Mouse (Mus musculus): Measurements from ENCODE around the gene Nt5c. TPM values are rescaled to one million over a fixed set of nuclear protein-coding genes. Genes with fewer than 3 reads are reported as not detected.
"Not testable (repeated sequence)": the region's sequence is repeated elsewhere in the genome, so short reads cannot be mapped to it uniquely, and the experiment has no call there.

Nt5c gene
- polyA plus RNA-seq (2012; rRNA removed): 144 and 157 TPM in 2 replicates

- under 1% methylated on average over 43 of the region's 43 CpGs for WGBS
- peak; percentile 78 for DNase-seq (ENCODE audit: low read depth, low spot score)
These were observed at the start of gene Nt5c for GRCm38 (mm10) chr11:115491356-115492083. Gene Nt5c, minus strand, starts transcription at chr11:115491862.

- WGBS: 56% methylated on average over 2 of the region's 2 CpGs
- DNase-seq (ENCODE audit: low read depth, low spot score): no peak
These were observed 46.4 kb upstream of the Nt5c start for GRCm38 (mm10) chr11:115538045-115538444.

DNA sequence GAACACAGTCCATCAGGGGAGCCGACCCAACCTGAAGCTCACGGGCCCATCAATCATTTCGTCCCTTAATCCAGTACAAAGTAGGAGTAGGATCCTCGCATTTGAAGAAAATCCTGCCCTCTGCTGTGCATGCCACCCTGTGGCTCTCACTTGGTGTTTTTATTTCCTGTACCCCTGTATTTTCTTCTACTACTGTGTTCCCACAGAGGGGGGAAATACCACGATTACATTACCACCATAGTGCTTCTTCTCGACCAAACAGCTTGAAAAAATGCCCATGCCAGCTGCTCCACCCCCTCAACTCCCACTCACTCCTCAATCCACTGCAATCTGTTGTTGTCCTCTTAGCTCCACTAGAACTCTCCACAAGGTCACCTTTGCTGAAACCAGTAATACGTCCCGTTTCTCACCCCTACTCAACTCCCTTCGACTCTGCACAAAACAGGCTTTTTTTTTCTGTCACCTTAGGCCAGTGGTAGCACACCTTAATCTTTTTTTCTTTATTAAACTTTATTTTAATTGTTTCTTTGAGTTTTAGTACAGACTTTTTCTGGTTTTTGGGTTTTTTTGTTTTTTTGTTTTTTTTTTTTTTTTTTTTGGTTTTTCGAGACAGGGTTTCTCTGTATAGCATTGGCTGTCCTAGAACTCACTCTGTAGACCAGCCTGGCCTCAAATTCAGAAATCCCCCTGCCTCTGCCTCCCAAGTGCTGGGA, 45.4 kb upstream of the Nt5c start:
- DNase-seq (ENCODE audit: low read depth, low spot score): no peak
- WGBS: 91% methylated on average over 10 of the region's 10 CpGs

GRCm38 (mm10) chr11:115536038-115536681, 44.5 kb upstream of the Nt5c start, which contains the start of gene Sumo2:
Gene Sumo2, minus strand, starts transcription at chr11:115536276.
- 2% methylated on average over 69 of the region's 70 CpGs for WGBS
- peak; percentile 66 for DNase-seq (ENCODE audit: low read depth, low spot score)

DNA sequence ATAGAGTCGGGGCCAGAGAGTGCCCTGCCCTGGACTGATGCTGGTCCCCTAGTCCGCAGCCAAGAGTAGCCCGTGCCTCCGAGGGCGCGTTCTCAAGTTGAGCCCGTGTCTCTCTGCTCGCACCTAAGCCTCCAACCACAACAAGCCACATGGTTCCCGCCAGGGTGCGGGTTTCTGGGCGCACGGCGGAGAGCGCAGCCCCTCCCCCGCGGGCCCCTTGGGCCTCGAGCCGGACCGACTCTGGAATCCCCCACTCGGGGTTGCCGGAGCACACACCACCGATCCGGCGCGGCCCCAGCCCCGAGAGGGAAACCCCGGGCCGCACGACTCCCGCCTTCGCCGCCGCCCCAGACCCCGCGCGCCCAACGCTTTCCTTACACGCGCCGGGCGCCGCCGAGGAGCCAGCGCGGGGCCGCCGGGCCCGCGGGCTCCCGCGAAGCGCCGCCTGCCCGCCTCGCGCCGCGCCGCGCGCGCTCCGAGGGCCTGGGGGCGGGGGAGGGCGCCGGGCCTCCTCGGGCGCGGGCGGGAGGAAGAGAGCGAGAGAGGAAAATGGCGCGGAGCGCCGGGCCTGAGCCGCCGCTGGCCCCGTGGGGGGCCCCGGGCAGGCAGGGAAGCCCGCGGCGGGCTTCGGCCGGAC, 43.9 kb upstream of the Nt5c start:
- DNase-seq (ENCODE audit: low read depth, low spot score): no peak
- WGBS: under 1% methylated on average over 77 of the region's 84 CpGs

DNA sequence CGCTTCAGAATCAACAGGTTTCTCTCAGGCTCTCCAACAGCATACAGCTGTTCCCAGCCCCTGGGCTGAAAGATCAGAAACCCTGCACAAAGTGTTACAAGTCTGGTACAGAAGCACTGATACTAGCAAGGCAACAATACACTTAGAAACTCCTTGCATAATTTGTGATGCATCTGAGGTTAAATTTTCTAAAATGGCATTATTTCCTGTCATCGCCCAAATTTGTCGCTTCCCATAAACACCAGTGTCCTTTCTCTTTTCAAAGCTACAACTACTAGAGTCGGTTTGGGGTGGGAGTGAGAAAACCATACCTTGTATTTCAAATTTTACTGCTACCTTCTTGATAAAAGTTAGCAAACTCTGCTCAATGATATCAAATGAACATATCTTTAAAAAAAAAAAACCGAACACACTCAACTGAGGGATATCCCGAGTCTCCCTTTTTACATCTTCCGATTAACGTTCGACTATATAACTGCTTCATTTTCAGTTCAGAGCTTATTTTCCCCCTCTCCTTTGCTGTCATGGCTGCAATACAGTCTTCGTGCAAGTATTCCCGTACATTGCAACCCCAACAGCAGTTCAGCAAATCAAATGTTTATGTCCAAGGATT, 43.2 kb upstream of the Nt5c start:
- DNase-seq (ENCODE audit: low read depth, low spot score): no peak
- 1% methylated on average over 11 of the region's 11 CpGs for WGBS

DNA sequence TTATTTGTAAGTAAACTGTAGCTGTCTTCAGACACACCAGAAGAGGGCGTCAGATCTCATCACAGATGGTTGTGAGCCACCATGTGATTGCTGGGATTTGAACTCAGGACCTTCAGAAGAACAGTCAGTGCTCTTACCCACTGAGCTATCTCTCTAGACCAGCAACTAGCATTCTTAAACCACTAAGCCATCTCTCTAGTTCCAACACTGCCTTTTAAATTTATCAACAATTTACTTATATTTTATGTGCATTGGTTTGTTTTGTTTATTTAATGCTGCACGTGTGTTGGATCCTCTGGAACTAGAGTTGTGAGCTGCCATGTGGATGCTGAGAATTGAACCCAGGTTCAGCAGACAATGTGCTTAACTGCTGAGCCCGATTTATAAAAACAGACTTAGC, 34.8 kb upstream of the Nt5c start:
- not testable (repeated sequence) for DNase-seq (ENCODE audit: low read depth, low spot score)
- 67% methylated on average over 3 of the region's 3 CpGs for WGBS

- 63% methylated on average over 2 of the region's 2 CpGs for WGBS
- DNase-seq (ENCODE audit: low read depth, low spot score): no peak
These were observed 31.0 kb upstream of the Nt5c start for GRCm38 (mm10) chr11:115522703-115523102.

DNA sequence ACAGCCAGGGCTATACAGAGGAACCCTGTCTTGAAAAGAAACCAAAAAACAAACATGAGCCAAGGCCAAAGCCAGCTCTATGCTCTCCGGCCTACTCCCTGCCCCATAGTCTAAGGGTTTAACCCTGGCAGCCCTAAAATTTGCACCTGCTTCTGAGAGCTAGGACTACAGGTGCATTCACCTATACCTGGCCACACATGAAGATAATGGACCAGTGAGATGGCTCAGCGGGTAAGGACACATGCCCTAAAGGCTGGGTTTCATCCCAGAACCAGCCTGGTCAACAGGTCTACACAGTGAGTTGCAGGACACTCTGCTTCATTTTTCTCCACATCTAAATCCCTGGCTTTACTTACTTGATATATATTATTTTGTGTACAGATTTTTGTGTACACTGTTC, 30.6 kb upstream of the Nt5c start:
- no peak for DNase-seq (ENCODE audit: low read depth, low spot score)
- 78% methylated on average over 2 of the region's 2 CpGs for WGBS

GRCm38 (mm10) chr11:115521080-115521479, 29.4 kb upstream of the Nt5c start:
- WGBS: 70% methylated on average over 4 of the region's 4 CpGs
- no peak for DNase-seq (ENCODE audit: low read depth, low spot score)

GRCm38 (mm10) chr11:115520218-115520617, 28.6 kb upstream of the Nt5c start:
- WGBS: 87% methylated on average over 2 of the region's 2 CpGs

DNA sequence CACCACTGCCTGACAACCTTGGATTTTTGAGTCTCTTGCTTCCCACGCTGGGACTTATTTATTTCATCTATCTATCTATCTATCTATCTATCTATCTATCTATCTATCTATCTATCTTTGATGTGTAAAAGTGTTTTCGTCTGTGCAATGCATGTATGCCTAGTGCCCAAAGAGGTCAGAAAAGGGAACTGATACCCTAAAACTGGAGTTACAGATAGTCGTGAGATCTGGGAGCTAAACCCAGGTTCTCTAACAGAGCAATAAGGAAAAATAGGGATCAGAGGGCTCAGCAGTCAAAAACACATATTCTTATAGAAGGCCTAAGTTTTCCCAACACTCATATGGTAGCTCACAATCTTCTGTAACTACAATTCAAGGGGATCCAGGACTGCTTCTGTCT, 27.9 kb upstream of the Nt5c start:
- DNase-seq (ENCODE audit: low read depth, low spot score): no peak
- WGBS: 87% methylated on average over 3 of the region's 3 CpGs

More at GRCm38 (mm10) chr11:115520218-115520617, 28.6 kb upstream of the Nt5c start:
- DNase-seq (ENCODE audit: low read depth, low spot score): no peak

GRCm38 (mm10) chr11:115518693-115519092, 27.0 kb upstream of the Nt5c start:
- WGBS: 61% methylated on average over 9 of the region's 9 CpGs
- no peak for DNase-seq (ENCODE audit: low read depth, low spot score)

DNA sequence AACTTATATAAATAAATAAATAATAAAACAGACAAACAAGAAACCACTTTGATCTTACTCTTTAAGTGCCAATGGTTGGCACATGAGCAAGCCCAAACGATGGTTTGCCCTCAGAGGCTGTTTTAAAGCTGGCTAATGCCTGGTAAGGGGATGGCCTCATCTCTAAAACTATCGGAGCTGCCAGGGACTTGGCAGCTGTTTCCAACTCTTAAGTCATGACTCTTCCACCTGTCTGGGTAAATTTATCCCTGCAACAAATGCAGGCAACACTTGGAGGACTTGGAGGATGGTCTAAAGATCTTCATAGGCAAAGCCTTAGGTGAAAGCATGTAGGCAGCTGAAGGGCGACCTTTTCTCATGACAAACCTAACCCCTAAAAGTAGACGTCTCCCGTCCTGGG, 25.3 kb upstream of the Nt5c start:
- WGBS: 63% methylated on average over 5 of the region's 5 CpGs

GRCm38 (mm10) chr11:115515021-115515420, 23.4 kb upstream of the Nt5c start:
- DNase-seq (ENCODE audit: low read depth, low spot score): no peak
- 57% methylated on average over 6 of the region's 6 CpGs for whole genome bisulfite sequencing

More for the DNA sequence above, 25.3 kb upstream of the Nt5c start:
- DNase-seq (ENCODE audit: low read depth, low spot score): no peak

- under 1% methylated on average over 24 of the region's 24 CpGs for WGBS
- DNase-seq (ENCODE audit: low read depth, low spot score): peak; percentile 96
These were observed 22.6 kb upstream of the Nt5c start, which contains the start of gene Jpt1 for GRCm38 (mm10) chr11:115514238-115514663. Gene Jpt1, minus strand, starts transcription at chr11:115514387.

DNA sequence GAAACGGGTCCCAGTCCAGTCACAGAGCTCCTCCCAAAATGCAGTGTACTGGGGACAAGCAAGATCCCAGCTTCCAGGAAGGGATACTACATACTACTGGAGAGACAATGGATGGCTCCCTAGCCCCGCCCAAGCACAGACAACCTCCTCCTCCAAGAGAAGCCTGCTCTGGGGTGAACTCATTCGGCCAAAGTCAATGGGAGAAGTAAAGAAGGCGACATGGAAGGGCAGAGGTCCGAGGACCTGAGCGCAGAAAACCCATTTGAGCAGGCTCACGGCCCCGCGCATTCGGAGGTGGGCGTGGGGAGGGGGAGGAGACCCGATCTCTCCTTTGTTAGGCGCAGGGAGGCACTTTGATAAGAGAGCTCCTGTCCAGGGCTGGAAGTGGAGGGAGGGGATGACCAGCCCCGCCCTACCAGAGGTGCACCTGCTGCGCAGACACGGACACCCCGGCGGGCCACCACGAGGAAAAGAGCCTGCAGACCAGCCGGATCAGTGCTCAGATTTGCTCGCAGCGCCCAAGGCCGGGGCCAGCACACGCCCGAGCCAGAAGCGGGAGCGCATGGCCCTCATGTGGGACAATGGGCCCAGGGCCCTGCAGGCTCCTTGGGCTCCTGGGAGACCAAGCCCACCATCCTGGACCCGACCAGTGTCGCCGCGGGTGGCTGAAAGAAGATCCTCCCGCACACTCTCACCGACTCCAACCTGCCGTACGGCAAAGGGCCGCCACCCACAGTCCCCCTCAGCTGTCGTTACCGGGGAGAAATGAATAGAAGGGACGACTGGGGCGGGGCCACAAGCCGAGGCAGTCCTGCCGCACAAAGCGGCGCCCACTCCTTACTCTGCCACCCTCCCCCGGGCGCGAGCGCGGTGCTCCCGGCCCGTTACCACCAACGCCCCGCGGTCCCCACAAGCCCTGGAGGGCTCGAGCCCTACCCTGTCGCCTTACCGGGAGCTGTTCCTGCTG, 21.9 kb upstream of the Nt5c start:
- 1% methylated on average over 57 of the region's 57 CpGs for WGBS
- no peak for DNase-seq (ENCODE audit: low read depth, low spot score)

DNA sequence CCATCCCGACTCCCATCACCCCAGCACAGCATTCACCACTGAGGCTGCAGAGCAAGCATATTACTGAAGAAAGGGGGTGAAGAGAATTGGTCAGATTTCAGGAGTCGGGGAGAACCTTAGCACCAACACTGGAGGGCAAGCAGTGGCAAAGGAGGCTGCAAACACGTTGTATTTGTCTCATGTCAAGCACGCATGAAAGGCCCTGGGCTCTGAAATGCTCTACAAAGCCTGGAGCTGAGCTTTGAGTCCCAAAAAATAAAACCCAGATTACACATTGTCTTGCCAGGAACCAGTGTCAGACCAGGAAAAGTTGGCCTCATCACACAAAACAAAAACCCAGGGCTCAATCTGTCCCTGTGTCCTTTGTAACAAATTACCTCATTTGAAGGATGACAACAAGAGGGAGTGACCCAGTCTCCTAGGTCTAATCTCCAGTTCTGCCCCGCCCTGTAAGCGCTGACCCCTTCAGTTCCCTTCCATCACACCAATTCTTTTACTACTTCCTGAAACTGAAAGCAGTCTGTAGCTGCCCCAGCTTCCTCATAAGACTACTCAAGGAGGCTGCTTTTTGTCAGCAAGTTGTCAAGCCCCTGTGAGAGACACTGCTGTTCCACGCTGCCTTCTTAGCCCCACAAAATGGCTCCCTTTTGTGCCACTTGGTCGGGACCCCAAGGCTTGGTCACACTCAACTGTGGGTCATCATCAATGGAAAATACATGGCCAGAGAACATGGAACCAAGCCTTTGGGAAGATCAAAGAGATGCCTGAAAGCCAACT, 20.9 kb upstream of the Nt5c start:
- WGBS: 7% methylated on average over 8 of the region's 8 CpGs
- no peak for DNase-seq (ENCODE audit: low read depth, low spot score)
